23 mouse cellular contexts compared by ENCODE assay signal in the genomic region with DNA sequence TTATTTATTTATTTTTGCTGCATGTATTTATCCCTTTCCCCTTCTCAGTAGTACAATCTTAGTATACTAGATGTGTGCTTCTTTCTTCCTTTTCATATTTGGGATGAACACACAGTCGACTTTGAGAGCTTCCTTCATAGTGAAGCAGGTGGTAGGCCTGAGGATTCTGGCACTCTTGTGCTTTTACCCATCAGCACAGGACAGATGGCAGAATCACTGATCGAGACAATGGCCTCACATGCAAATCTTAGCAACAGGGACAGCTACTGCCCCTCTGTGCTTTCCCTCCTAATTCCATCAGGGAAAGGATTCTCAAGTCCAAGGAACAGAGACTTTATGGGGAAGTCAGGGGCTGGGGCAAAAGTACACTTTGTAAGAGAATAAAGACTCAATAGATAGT. TPM values are rescaled to one million over a fixed set of nuclear protein-coding genes. Genes with fewer than 3 reads are reported as not detected.
DNase-seq lines count a peak whose midpoint lies in the region; ATAC-seq and TF ChIP-seq lines count a peak whose summit lies in the region.
"Had no signal": no experiment of that assay in that cellular context is flagged by ENCODE, and none has a peak within 500 bp of the region (broad histone marks: within the 10 kb centered on the region; RNA-seq: fewer than 3 reads in every experiment).

No protein-coding gene starts in this region.

- no peak overlapping the region for H3K4me2 ChIP-seq in hindbrain, embryonic 14.5 days (replicated peaks)
- H3K4me2 ChIP-seq in intestine, postnatal 0 days (replicated peaks; ENCODE audit: low read depth), result no peak overlapping the region
- H3K4me2 ChIP-seq: kidney, embryonic 15.5 days; neural tube, embryonic 13.5 days had no signal

- TF ChIP-seq CTCF in intestine, postnatal 0 days (IDR thresholded peaks at IDR 0.05; ENCODE audit: low read depth), result no peak

- no peak overlapping the region for H3K9ac ChIP-seq in hindbrain, embryonic 14.5 days
- H3K9ac ChIP-seq in intestine, postnatal 0 days (ENCODE audit: low read depth, low read length), result no peak overlapping the region
- H3K9ac ChIP-seq: kidney, embryonic 15.5 days; neural tube, embryonic 13.5 days had no signal

- H3K36me3 ChIP-seq in hindbrain, embryonic 14.5 days (replicated peaks; ENCODE audit: control insufficient read depth, insufficient read depth), result no peaks in the 10 kb centered on the region
- H3K36me3 ChIP-seq in heart, embryonic 10.5 days, result no peaks in the 10 kb centered on the region
- no peaks in the 10 kb centered on the region for H3K36me3 ChIP-seq in intestine, postnatal 0 days (ENCODE audit: control insufficient read depth, insufficient read depth)
- H3K36me3 ChIP-seq: embryonic facial prominence, embryonic 10.5 days; kidney, embryonic 15.5 days; neural tube, embryonic 13.5 days had no signal

- no peaks in the 10 kb centered on the region for H3K4me1 ChIP-seq in hindbrain, embryonic 14.5 days (replicated peaks; ENCODE audit: control insufficient read depth, insufficient read depth, low read length)
- no peaks in the 10 kb centered on the region for H3K4me1 ChIP-seq in heart, embryonic 10.5 days
- no peaks in the 10 kb centered on the region for H3K4me1 ChIP-seq in intestine, postnatal 0 days (replicated peaks; ENCODE audit: control insufficient read depth, insufficient read depth, low read length)
- H3K4me1 ChIP-seq: embryonic facial prominence, embryonic 10.5 days; kidney, embryonic 15.5 days; neural tube, embryonic 13.5 days had no signal

- H3K27ac ChIP-seq in hindbrain, embryonic 14.5 days, result no peak overlapping the region
- no peak overlapping the region for H3K27ac ChIP-seq in heart, embryonic 10.5 days
- no peak overlapping the region for H3K27ac ChIP-seq in intestine, postnatal 0 days (ENCODE audit: low read depth, low read length)
- H3K27ac ChIP-seq: embryonic facial prominence, embryonic 10.5 days; gastrocnemius, adult 2 months; heart, adult 2 months; kidney, embryonic 15.5 days; macrophage; neural tube, embryonic 13.5 days had no signal

- no peaks in the 10 kb centered on the region for H3K27me3 ChIP-seq in hindbrain, embryonic 14.5 days (ENCODE audit: control insufficient read depth, insufficient read depth, low read length)
- no peaks in the 10 kb centered on the region for H3K27me3 ChIP-seq in heart, embryonic 10.5 days (ENCODE audit: insufficient read depth, poor library complexity, severe bottlenecking)
- no peaks in the 10 kb centered on the region for H3K27me3 ChIP-seq in intestine, postnatal 0 days (replicated peaks; ENCODE audit: control insufficient read depth, insufficient read depth, low read length)
- H3K27me3 ChIP-seq: kidney, embryonic 15.5 days; neural tube, embryonic 13.5 days had no signal

- 49% methylated on average over 2 of the region's 2 CpGs for WGBS in hindbrain, embryonic 14.5 days
- WGBS in heart, embryonic 10.5 days, result 78% methylated on average over 2 of the region's 2 CpGs
- 81% methylated on average over 2 of the region's 2 CpGs for WGBS in intestine, postnatal 0 days

- H3K9me3 ChIP-seq in hindbrain, embryonic 14.5 days (ENCODE audit: control insufficient read depth, low read length), result no peaks in the 10 kb centered on the region
- H3K9me3 ChIP-seq in heart, embryonic 10.5 days, result no peaks in the 10 kb centered on the region
- H3K9me3 ChIP-seq in intestine, postnatal 0 days (ENCODE audit: control insufficient read depth), result no peaks in the 10 kb centered on the region
- H3K9me3 ChIP-seq: embryonic facial prominence, embryonic 10.5 days; kidney, embryonic 15.5 days; neural tube, embryonic 13.5 days had no signal

- no peak overlapping the region for H3K4me3 ChIP-seq in hindbrain, embryonic 14.5 days (replicated peaks; ENCODE audit: low read length)
- no peak overlapping the region for H3K4me3 ChIP-seq in heart, embryonic 10.5 days
- H3K4me3 ChIP-seq in intestine, postnatal 0 days (ENCODE audit: low read depth, low read length), result no peak overlapping the region
- H3K4me3 ChIP-seq: embryonic facial prominence, embryonic 10.5 days; erythroblast, embryonic 14.5 days; gastrocnemius, adult 2 months; heart, adult 2 months; kidney, embryonic 15.5 days; neural tube, embryonic 13.5 days had no signal

- ATAC-seq in hindbrain, embryonic 14.5 days (ENCODE audit: low FRiP score), result no peak
- ATAC-seq in intestine, postnatal 0 days, result no peak

- peak; percentile 5 to 20 for DNase-seq in layer of hippocampus, postnatal 10 days (ENCODE audit: low spot score in 2 of 2)
- no peak for DNase-seq in layer of hippocampus, postnatal 25 days (ENCODE audit: extremely low spot score in 1 of 2, low spot score in 1 of 2)
- peak; percentile 72 for DNase-seq in cerebellum, adult 11 months
- DNase-seq in cerebellum, adult 9-11 months, result peak; percentile 91
- DNase-seq in hindbrain, embryonic 14.5 days (ENCODE audit: low spot score), result peak; percentile 31
- DNase-seq in spleen, adult 18-20 months, result no peak
- DNase-seq in heart, embryonic 10.5 days (ENCODE audit: low spot score), result no peak
- DNase-seq: adrenal gland, adult 2 months; gastrocnemius, adult 2 months; heart, adult 2 months; heart, postnatal 10 days; liver; lung, adult 2 months; right cerebral cortex, postnatal 4 days; thymus, adult 2 months had no signal

RNA-seq across cellular contexts. Expression of gene Cdh7, which starts 33.7 kb away (rescaled TPM):
- total RNA-seq in layer of hippocampus, postnatal 10 days (2021), result 1 to 10 TPM; 4.4 to 6.4 TPM
- 1 to 10 TPM; 4.7 to 5.9 TPM for total RNA-seq in layer of hippocampus, postnatal 25 days (2021)
- 24.9 and 26.3 TPM in 2 replicates for polyA plus RNA-seq in hindbrain, embryonic 14.5 days (2014; fragmentation: Nextera tagmentation; extraction: Ambion mirVana)
- 0.21 and 0.54 TPM in 2 replicates for polyA plus RNA-seq in heart, embryonic 10.5 days (2016; fragmentation: Nextera tagmentation; extraction: Ambion mirVana)
- 0.10 and 0.18 TPM in 2 replicates for polyA plus RNA-seq in intestine, postnatal 0 days (2015; fragmentation: Nextera tagmentation; extraction: Ambion mirVana)
- total RNA-seq: ES-E14; gastrocnemius, adult 2 months; heart, adult 2 months; heart, postnatal 10 days; monocyte, adult 5-6 weeks had no signal
- polyA plus RNA-seq: adrenal gland, adult 2 months; erythroblast, embryonic 14.5 days; heart, adult 2 months; lung, adult 2 months; macrophage; thymus, adult 2 months had no signal

Comparison
In these comparisons a context has a peak if more than half of its experiments do, and no peak if none do; other contexts are left out.
1. DNase-seq: peak in layer of hippocampus, postnatal 10 days (2 of 2), cerebellum, adult 11 months (single experiment), cerebellum, adult 9-11 months (single experiment) and hindbrain, embryonic 14.5 days (single experiment); none in layer of hippocampus, postnatal 25 days (0 of 2), spleen, adult 18-20 months (0 of 2) and heart, embryonic 10.5 days (single experiment).
2. RNA of gene Cdh7, which starts 33.7 kb away (polyA plus RNA-seq): 24.9 to 26.3 TPM in hindbrain, embryonic 14.5 days; 0.21 to 0.54 TPM in heart, embryonic 10.5 days and 0.10 to 0.18 TPM in intestine, postnatal 0 days; every median in the first group is over 10 times any median in the second.